Mouse (Mus musculus): ENCODE measurements around the gene Katnbl1.
"Not testable (repeated sequence)": the region's sequence is repeated elsewhere in the genome, so short reads cannot be mapped to it uniquely, and the experiment has no call there.

DNA sequence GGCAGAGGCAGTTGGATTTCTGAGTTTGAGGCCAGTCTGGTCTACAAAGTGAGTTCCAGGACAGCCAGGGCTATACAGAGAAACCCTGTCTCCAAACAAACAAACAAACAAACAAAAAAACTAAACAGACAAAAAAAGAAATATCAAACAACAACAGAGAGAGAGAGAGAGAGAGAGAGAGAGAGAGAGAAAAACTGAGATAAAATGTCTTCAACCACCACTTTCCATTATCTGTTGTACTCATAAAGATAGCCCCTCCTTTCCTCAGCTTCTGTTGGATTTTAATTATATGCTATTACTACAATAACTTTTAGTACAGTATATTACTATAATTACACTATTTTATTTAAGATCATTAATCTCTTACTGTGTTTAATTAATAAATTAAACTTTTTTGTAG, 73.5 kb downstream of the Katnbl1 start:
- TF ChIP-seq CTCF, EP300 (IDR thresholded peaks at IDR 0.05; ENCODE audit: low read depth): not testable (repeated sequence)

All from liver, postnatal 0 days (tissue).